Mouse (Mus musculus): ENCODE measurements around the gene Rpl38.

DNA sequence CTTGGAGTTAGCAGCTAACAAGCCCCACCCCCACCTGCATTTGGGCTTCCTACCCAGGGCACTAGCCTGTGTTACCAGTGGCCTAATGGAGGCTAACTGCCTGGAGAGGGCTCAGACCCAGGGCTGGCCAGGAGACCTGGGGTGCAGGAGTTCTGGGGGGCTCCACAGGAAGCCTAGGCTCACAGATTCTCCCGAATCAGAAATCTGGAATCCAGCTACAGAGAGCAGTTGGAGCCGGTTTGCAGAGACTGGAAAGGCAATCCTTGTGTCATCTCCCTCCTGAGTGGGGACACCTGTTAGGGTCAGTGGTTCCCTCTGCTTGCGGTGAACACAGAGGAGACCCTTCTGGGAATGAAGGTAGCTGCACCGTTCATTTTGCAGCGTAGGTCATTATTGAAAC lies 12.7 kb downstream of the Rpl38 start:
- TF ChIP-seq CTCF (IDR thresholded peaks at IDR 0.05) (no peak), POLR2A (IDR thresholded peaks at IDR 0.05; ENCODE audit: insufficient read depth, low read depth, low read length) (no peak)
